In the genomic region with DNA sequence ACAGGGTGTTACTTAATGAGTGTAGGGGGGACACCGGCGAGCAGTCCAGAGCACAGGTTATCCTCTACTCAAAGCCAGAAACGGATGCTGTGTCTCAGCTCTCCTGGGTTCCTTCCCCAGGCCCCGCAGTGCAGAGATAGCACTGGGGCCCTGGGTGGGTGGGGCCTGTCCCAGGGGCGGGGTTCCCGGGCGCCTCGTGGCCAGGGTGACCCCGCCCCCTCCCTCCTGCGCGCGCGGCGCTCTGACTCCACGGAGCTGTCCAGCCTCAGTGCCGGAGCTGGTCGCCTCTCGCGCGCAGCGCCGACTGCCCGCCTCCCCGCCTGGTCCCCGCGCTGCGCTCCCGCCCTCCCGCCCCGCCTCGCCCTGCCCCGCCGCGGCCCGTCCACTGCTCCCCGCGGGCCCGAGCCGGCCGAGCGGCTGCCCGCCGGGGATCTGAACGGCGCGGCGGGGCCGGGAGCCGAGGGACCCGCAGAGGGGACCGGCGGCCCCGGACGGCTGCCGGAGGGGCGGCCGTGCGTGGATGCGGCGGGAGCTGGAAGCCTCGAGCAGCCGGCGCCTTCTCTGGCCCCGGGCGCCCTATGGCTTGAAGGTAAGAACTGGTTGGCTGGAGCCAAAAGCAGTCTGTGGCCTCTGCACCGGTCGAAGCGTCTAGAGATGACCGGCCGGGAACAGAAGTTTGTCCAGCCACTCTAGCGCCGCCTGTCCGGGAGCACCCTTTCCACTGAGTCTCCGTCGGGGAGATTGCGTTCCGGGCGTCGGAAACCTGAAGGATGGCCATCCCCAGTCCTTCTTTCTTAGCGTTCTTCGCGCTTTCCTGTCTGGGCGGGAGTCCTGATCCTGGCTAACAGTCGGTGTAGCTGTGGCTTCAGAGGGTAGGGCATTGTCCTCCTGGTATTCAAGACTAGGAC, we compare ENCODE assay signal across 9 mouse cellular contexts. TPM values are rescaled to one million over a fixed set of nuclear protein-coding genes. Genes with fewer than 3 reads are reported as not detected.
DNase-seq lines count a peak whose midpoint lies in the region; ATAC-seq and TF ChIP-seq lines count a peak whose summit lies in the region.
"Had no signal": no experiment of that assay in that cellular context is flagged by ENCODE, and none has a peak within 500 bp of the region (broad histone marks: within the 10 kb centered on the region; RNA-seq: fewer than 3 reads in every experiment).

A gene (plus strand): TSS at position 492 of the 908 bp plus-strand sequence.

- no peak within 1 kb of the TSS for H3K9ac ChIP-seq in liver, embryonic 14.5 days (replicated peaks)

- 0 out of 2 replicates have a peak, but pooled peaks have one; percentile 13 for ATAC-seq in liver, embryonic 14.5 days (ENCODE audit: insufficient read depth)

- H3K4me1 ChIP-seq in E14TG2a.4 (replicated peaks; ENCODE audit: low read depth, low read length) = peaks cover 20% of the 10 kb centered on the region
- no peaks in the 10 kb centered on the region for H3K4me1 ChIP-seq in liver, embryonic 14.5 days (replicated peaks; ENCODE audit: control insufficient read depth in 2 of 2, insufficient read depth in 2 of 2, low read length in 1 of 2)

- peak within 1 kb of the TSS; percentile 80 for H3K4me3 ChIP-seq in E14TG2a.4 (replicated peaks; ENCODE audit: low read length)
- no peak within 1 kb of the TSS for H3K4me3 ChIP-seq in liver, embryonic 14.5 days (ENCODE audit: insufficient read depth in 1 of 2, low read depth in 2 of 2, low read length in 2 of 2)
- H3K4me3 ChIP-seq: myocyte had no signal

- H3K9me3 ChIP-seq in E14TG2a.4 (ENCODE audit: low read length) = no peaks in the 10 kb centered on the region
- H3K9me3 ChIP-seq in liver, embryonic 14.5 days (ENCODE audit: control insufficient read depth, low read length) = no peaks in the 10 kb centered on the region

- no peak for TF ChIP-seq CTCF in E14TG2a.4 (conservative IDR thresholded peaks at IDR 0.05; ENCODE audit: low read length)
- no peak for TF ChIP-seq CTCF in liver, embryonic 14.5 days (IDR thresholded peaks at IDR 0.05; ENCODE audit: low read depth)

- H3K27me3 ChIP-seq in E14TG2a.4 (ENCODE audit: insufficient read depth, low read length) = peaks cover 64% of the 10 kb centered on the region
- H3K27me3 ChIP-seq in liver, embryonic 14.5 days (ENCODE audit: control insufficient read depth, insufficient read depth, low read length) = peaks cover 27% of the 10 kb centered on the region

- 3% methylated on average over 80 of the region's 84 CpGs for WGBS in liver, embryonic 14.5 days (ENCODE audit: insufficient replicate concordance)

- DNase-seq in WW6 (ENCODE audit: low read depth, low spot score) = peak; percentile 55
- DNase-seq in embryo, embryonic 10 days (ENCODE audit: low spot score) = peak; percentile 70
- peak; percentile 50 for DNase-seq in heart, postnatal 4 days
- no peak for DNase-seq in liver, embryonic 14.5 days (ENCODE audit: low read depth in 3 of 3, low spot score in 3 of 3)
- peak; percentile 19 for DNase-seq in ovary, adult 18-20 months (ENCODE audit: low spot score)
- no peak for DNase-seq in urinary bladder, adult 2 months (ENCODE audit: low spot score)
- no peak for DNase-seq in layer of hippocampus, adult 18-20 months (ENCODE audit: low spot score in 2 of 2)

- H3K4me2 ChIP-seq in liver, embryonic 14.5 days (ENCODE audit: low read depth) = 0 out of 2 replicates have a peak within 1 kb of the TSS, but pooled peaks have one; percentile 22

- H3K36me3 ChIP-seq in E14TG2a.4 (ENCODE audit: insufficient read depth, low read length) = no peaks in the 10 kb centered on the region
- no peaks in the 10 kb centered on the region for H3K36me3 ChIP-seq in liver, embryonic 14.5 days (replicated peaks; ENCODE audit: control insufficient read depth, insufficient read depth, low read depth)

- TF ChIP-seq EP300 in liver, embryonic 14.5 days (IDR thresholded peaks at IDR 0.05; ENCODE audit: low read depth) = no peak

- H3K27ac ChIP-seq in liver, embryonic 14.5 days = no peak within 1 kb of the TSS

RNA-seq across cellular contexts. Expression of the gene that starts here (rescaled TPM):
- under 1 TPM; 0.41 to 0.52 TPM for total RNA-seq in heart, postnatal 4 days (2021)
- not detected in 2 replicates for polyA plus RNA-seq in liver, embryonic 14.5 days (2012; rRNA removed)
- polyA plus RNA-seq in liver, embryonic 14.5 days (2014; fragmentation: Nextera tagmentation; extraction: Ambion mirVana) = not detected in 2 replicates
- not detected in 2 replicates for polyA plus RNA-seq in urinary bladder, adult 2 months (2012; rRNA removed)
- total RNA-seq in layer of hippocampus, adult 18-20 months (2021) = 1 to 10 TPM; 2.6 to 4.0 TPM
- polyA plus RNA-seq: myocyte had no signal

Comparison
In these comparisons a context has a peak if more than half of its experiments do, and no peak if none do; other contexts are left out.
1. Peak in DNase-seq in heart, postnatal 4 days; RNA of the gene not detected or under 1 TPM.
2. Peak in ATAC-seq and H3K4me2 ChIP-seq in liver, embryonic 14.5 days; RNA of the gene not detected or under 1 TPM.
3. DNase-seq: peak in WW6 (single experiment), embryo, embryonic 10 days (single experiment) and ovary, adult 18-20 months (single experiment); none in liver, embryonic 14.5 days (0 of 3), urinary bladder, adult 2 months (single experiment) and layer of hippocampus, adult 18-20 months (0 of 2).